Mouse (Mus musculus): ENCODE measurements around the gene Hdac4.

Gene Hdac4

GRCm38 (mm10) chr1:92061198-92062073 lies 134.1 kb downstream of the Hdac4 start:
- no peak for DNase-seq (ENCODE audit: low spot score in 2 of 2)

GRCm38 (mm10) chr1:92060532-92061064 lies 134.9 kb downstream of the Hdac4 start:
- DNase-seq (ENCODE audit: low spot score in 2 of 2): no peak

GRCm38 (mm10) chr1:92059571-92059970 lies 135.9 kb downstream of the Hdac4 start:
- no peak for DNase-seq (ENCODE audit: low spot score in 2 of 2)

- no peak for DNase-seq (ENCODE audit: low spot score in 2 of 2)
These were observed 136.6 kb downstream of the Hdac4 start for GRCm38 (mm10) chr1:92058731-92059425.

GRCm38 (mm10) chr1:92057068-92057467 lies 138.4 kb downstream of the Hdac4 start:
- no peak for DNase-seq (ENCODE audit: low spot score in 2 of 2)

- DNase-seq (ENCODE audit: low spot score in 2 of 2): no peak
These were observed 140.3 kb downstream of the Hdac4 start for GRCm38 (mm10) chr1:92055149-92055548.

- DNase-seq (ENCODE audit: low spot score in 2 of 2): no peak
These were observed 143.3 kb downstream of the Hdac4 start for GRCm38 (mm10) chr1:92052190-92052589.

GRCm38 (mm10) chr1:92051489-92052062 lies 143.9 kb downstream of the Hdac4 start:
- no peak for DNase-seq (ENCODE audit: low spot score in 2 of 2)

GRCm38 (mm10) chr1:92050992-92051391 lies 144.5 kb downstream of the Hdac4 start:
- DNase-seq (ENCODE audit: low spot score in 2 of 2): no peak

GRCm38 (mm10) chr1:92050566-92050965 lies 144.9 kb downstream of the Hdac4 start:
- no peak for DNase-seq (ENCODE audit: low spot score in 2 of 2)

- DNase-seq (ENCODE audit: low spot score in 2 of 2): no peak
These were observed 146.8 kb downstream of the Hdac4 start for GRCm38 (mm10) chr1:92048415-92049354.

GRCm38 (mm10) chr1:92045671-92046070 lies 149.8 kb downstream of the Hdac4 start:
- DNase-seq (ENCODE audit: low spot score in 2 of 2): no peak

GRCm38 (mm10) chr1:92044868-92045267 lies 150.6 kb downstream of the Hdac4 start:
- no peak for DNase-seq (ENCODE audit: low spot score in 2 of 2)

- no peak for DNase-seq (ENCODE audit: low spot score in 2 of 2)
These were observed 151.5 kb downstream of the Hdac4 start for GRCm38 (mm10) chr1:92043989-92044388.

GRCm38 (mm10) chr1:92042126-92042525 lies 153.4 kb downstream of the Hdac4 start:
- DNase-seq (ENCODE audit: low spot score in 2 of 2): no peak

- DNase-seq (ENCODE audit: low spot score in 2 of 2): no peak
These were observed 154.2 kb downstream of the Hdac4 start for GRCm38 (mm10) chr1:92041290-92041689.

- no peak for DNase-seq (ENCODE audit: low spot score in 2 of 2)
These were observed 156.8 kb downstream of the Hdac4 start for GRCm38 (mm10) chr1:92038714-92039113.

GRCm38 (mm10) chr1:92037039-92037438 lies 158.5 kb downstream of the Hdac4 start:
- DNase-seq (ENCODE audit: low spot score in 2 of 2): no peak

- DNase-seq (ENCODE audit: low spot score in 2 of 2): no peak
These were observed 159.7 kb downstream of the Hdac4 start for GRCm38 (mm10) chr1:92035770-92036169.

- DNase-seq (ENCODE audit: low spot score in 2 of 2): no peak
These were observed 161.3 kb downstream of the Hdac4 start for GRCm38 (mm10) chr1:92034247-92034646.

GRCm38 (mm10) chr1:92033463-92033862 lies 162.0 kb downstream of the Hdac4 start:
- no peak for DNase-seq (ENCODE audit: low spot score in 2 of 2)
